Mouse (Mus musculus): ENCODE measurements around the gene Vasp. TPM values are rescaled to one million over a fixed set of nuclear protein-coding genes. Genes with fewer than 3 reads are reported as not detected.

The Vasp gene
- total and polyA plus RNA-seq, 3 experiments, result 130 to 185 TPM; not detected in 1

DNA sequence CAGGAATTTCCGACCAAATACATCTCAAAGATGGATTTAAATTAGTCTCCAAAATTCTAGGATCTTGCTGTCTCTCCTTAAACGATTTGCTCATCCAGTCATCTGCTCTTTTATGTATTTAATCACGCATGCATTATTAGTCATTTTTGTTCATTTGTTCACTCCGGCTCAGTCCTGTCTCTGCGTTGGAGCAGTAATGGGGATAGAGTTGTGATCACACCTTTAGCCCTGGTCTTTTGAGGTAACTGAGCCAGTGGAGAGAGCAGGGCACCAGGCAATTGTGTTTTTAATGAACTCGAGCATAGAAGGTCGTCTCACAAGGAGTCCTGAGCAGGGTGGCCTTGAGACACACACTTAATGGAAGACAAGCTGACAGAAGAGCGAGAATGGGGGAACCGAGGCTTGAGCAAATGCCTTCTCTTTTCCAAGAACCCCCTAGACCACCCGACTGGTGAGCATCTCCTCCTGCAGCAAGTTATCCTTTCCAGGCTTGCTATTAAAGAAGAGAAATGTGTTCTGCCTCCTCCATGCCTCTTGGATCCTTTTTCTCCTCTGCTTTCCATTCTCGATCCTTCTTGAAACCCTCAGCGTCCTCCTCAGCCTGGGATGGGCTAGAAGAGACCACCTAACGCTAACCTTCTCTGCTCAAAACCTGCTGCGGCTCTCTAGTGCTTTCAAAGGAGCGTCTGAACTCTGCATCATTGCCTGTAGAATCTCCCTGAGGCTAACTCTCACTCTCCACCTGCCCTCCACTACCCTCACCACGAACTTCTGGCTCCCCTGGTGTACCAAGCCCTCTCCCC is 30.0 kb upstream of the Vasp start:
- Histone ChIP-seq H3K4me3 (ENCODE audit: control insufficient read depth in 1 of 2, insufficient read depth in 1 of 2, low read depth in 2 of 2, low read length in 2 of 2) (peak overlapping the region in 1 of 2 experiments; percentile 21; a peak in 2 of 4 replicates), H3K4me1 (ENCODE audit: control insufficient read depth in 1 of 2, insufficient read depth in 2 of 2, low read length in 2 of 2) (peaks cover 3 to 12% of the 10 kb centered on the region in 2 experiments; a peak in 3 of 4 replicates), H3K27ac (ENCODE audit: control insufficient read depth, low read depth, low read length) (no peak overlapping the region), H3K27me3 (ENCODE audit: control insufficient read depth in 1 of 2, insufficient read depth in 2 of 2, low read length in 2 of 2) (no peaks in the 10 kb centered on the region), H3K9me3 (replicated peaks; ENCODE audit: insufficient read depth, low read length) (no peaks in the 10 kb centered on the region), H3K9ac (ENCODE audit: control insufficient read depth, low read depth, low read length, poor library complexity, severe bottlenecking) (peak overlapping the region; percentile 40), H3K79me2 (ENCODE audit: control insufficient read depth, insufficient read depth, low read length, poor library complexity) (no peaks in the 10 kb centered on the region), H3K36me3 (ENCODE audit: control insufficient read depth in 1 of 2, insufficient read depth in 2 of 2, low read length in 2 of 2) (peaks cover 0 to 4% of the 10 kb centered on the region in 2 experiments; a peak in 1 of 4 replicates)
- no peak for TF ChIP-seq ZNF384 (IDR thresholded peaks at IDR 0.05; ENCODE audit: low read depth, low read length)
- TF ChIP-seq ZMIZ1 (IDR thresholded peaks at IDR 0.05; ENCODE audit: low read depth, low read length), result 0 out of 2 replicates have a peak, but pooled peaks have one; percentile 1
- no peak for DNase-seq (ENCODE audit: low read depth, low spot score)

- Histone ChIP-seq H3K36me3 (ENCODE audit: control insufficient read depth in 1 of 2, insufficient read depth in 2 of 2, low read length in 2 of 2) (0 out of 4 replicates have a peak, but pooled peaks cover 0 to 2% of the 10 kb centered on the region in 2 experiments), H3K4me3 (ENCODE audit: control insufficient read depth in 1 of 2, insufficient read depth in 1 of 2, low read depth in 2 of 2, low read length in 2 of 2) (peak overlapping the region; percentile 57 to 80), H3K79me2 (ENCODE audit: control insufficient read depth, insufficient read depth, low read length, poor library complexity) (no peaks in the 10 kb centered on the region), H3K4me1 (ENCODE audit: control insufficient read depth in 1 of 2, insufficient read depth in 2 of 2, low read length in 2 of 2) (peaks cover 0 to 4% of the 10 kb centered on the region in 2 experiments; a peak in 2 of 4 replicates), H3K27me3 (ENCODE audit: control insufficient read depth in 1 of 2, insufficient read depth in 2 of 2, low read length in 2 of 2) (no peaks in the 10 kb centered on the region), H3K9ac (ENCODE audit: control insufficient read depth, low read depth, low read length, poor library complexity, severe bottlenecking) (peak overlapping the region; percentile 75), H3K27ac (ENCODE audit: control insufficient read depth, low read depth, low read length) (no peak overlapping the region), H3K9me3 (replicated peaks; ENCODE audit: insufficient read depth, low read length) (no peaks in the 10 kb centered on the region)
- TF ChIP-seq POLR2A (IDR thresholded peaks at IDR 0.05; ENCODE audit: control insufficient read depth in 1 of 2, insufficient read depth in 1 of 2, low read depth in 1 of 2, low read length in 2 of 2, poor library complexity in 1 of 2), result peak; percentile 38 to 97; a peak in 2 of 4 replicates
- peak; percentile 49; the same call in 1 of the 2 replicates for TF ChIP-seq ZMIZ1 (IDR thresholded peaks at IDR 0.05; ENCODE audit: low read depth, low read length)
- peak; percentile 88 to 97 (median 94) for TF ChIP-seq CTCF (IDR thresholded peaks at IDR 0.05 in 2 of 3, conservative IDR thresholded peaks at IDR 0.05 in 1 of 3; ENCODE audit: control insufficient read depth in 1 of 3, insufficient read depth in 1 of 3, low read depth in 2 of 3, low read length in 3 of 3, poor library complexity in 1 of 3, severe bottlenecking in 1 of 3)
- TF ChIP-seq TBP (IDR thresholded peaks at IDR 0.05; ENCODE audit: low read depth, low read length), result peak; percentile 100
- no peak; the same call in 1 of the 2 replicates for TF ChIP-seq MAZ (IDR thresholded peaks at IDR 0.05; ENCODE audit: low read depth, low read length)
- TF ChIP-seq MXI1 (IDR thresholded peaks at IDR 0.05; ENCODE audit: low read depth, low read length), result 0 out of 2 replicates have a peak, but pooled peaks have one; percentile 39
- no peak for TF ChIP-seq TCF12 (IDR thresholded peaks at IDR 0.05; ENCODE audit: low read depth, low read length)
- TF ChIP-seq NRF1 (IDR thresholded peaks at IDR 0.05; ENCODE audit: insufficient read depth, low read depth, low read length, poor library complexity, severe bottlenecking), result peak; percentile 11; the same call in 1 of the 2 replicates
- peak; percentile 91 for TF ChIP-seq ZC3H11A (IDR thresholded peaks at IDR 0.05; ENCODE audit: low read depth, low read length)
- no peak for TF ChIP-seq TAL1 (IDR thresholded peaks at IDR 0.05; ENCODE audit: low read length)
- TF ChIP-seq MAX (IDR thresholded peaks at IDR 0.05; ENCODE audit: low read length), result peak; percentile 80
- TF ChIP-seq SMC3 (IDR thresholded peaks at IDR 0.05; ENCODE audit: low read depth, low read length), result peak; percentile 95
- peak; percentile 72 for TF ChIP-seq HCFC1 (IDR thresholded peaks at IDR 0.05; ENCODE audit: low read depth, low read length)
- TF ChIP-seq NELFE (IDR thresholded peaks at IDR 0.05; ENCODE audit: low read depth, low read length), result peak; percentile 44; the same call in 1 of the 2 replicates
- peak; percentile 68; the same call in 1 of the 2 replicates for TF ChIP-seq ELF1 (IDR thresholded peaks at IDR 0.05; ENCODE audit: low read depth, low read length)
- TF ChIP-seq EP300 (IDR thresholded peaks at IDR 0.05; ENCODE audit: low read depth in 1 of 2, low read length in 2 of 2), result 0 out of 4 replicates have a peak, but pooled peaks of 1 of the 2 experiments have one; percentile 2
- TF ChIP-seq RAD21 (IDR thresholded peaks at IDR 0.05; ENCODE audit: low read depth, low read length), result peak; percentile 89
- TF ChIP-seq ETS1 (IDR thresholded peaks at IDR 0.05; ENCODE audit: low read depth, low read length), result peak; percentile 56; the same call in 1 of the 2 replicates
- peak; percentile 94 for TF ChIP-seq MYC (IDR thresholded peaks at IDR 0.05; ENCODE audit: low read depth, low read length)
- no peak for TF ChIP-seq ZNF384 (IDR thresholded peaks at IDR 0.05; ENCODE audit: low read depth, low read length)
- peak; percentile 99 for TF ChIP-seq MAFK (IDR thresholded peaks at IDR 0.05; ENCODE audit: borderline replicate concordance, low read depth, low read length)
- TF ChIP-seq UBTF (IDR thresholded peaks at IDR 0.05; ENCODE audit: borderline replicate concordance, insufficient read depth, low read depth, low read length), result no peak
- DNase-seq (ENCODE audit: low read depth, low spot score), result peak; percentile 91
Observed at GRCm38 (mm10) chr7:19300501-19301421, 29.1 kb upstream of the Vasp start.
